Mouse (Mus musculus): Measurements from ENCODE around the gene AC124108.1.

The AC124108.1 gene

DNA sequence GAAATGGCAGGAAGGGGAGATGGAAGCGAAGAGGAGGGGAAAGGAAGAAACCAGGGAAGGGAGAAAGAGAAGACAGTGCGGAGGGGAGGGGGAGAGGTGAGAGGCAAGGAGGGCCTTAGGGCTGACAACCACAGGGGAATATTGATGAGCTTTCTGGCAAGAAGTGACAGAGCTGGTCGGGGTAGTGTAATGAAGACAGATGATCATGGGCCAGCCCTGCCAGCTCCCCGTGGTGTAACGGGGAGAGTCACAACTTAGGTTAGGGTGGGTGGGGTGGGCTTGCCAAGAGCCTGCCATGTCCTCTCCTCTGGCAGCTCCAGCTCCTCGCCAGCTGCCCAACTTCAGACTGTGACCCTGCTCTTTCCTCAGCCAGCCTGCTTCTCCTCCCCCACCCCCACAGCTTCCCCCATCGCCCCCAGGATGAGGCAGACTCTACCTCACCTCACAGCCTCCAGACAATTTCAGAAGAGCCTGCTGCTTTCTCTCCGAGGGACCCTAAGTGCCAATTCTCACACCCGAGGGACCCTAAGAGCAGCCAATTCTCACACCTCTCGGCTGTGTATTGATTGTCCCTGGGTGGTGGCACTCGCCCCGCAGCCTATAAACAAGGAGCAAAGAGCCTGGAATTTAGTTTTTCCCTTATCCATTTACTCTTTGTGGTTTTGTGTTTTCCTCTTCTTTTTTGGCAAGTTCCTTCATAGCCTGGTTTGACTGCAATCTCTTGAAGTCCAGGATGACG is 26.3 kb upstream of the AC124108.1 start:
- no peak for DNase-seq (ENCODE audit: low spot score in 2 of 2)

DNA sequence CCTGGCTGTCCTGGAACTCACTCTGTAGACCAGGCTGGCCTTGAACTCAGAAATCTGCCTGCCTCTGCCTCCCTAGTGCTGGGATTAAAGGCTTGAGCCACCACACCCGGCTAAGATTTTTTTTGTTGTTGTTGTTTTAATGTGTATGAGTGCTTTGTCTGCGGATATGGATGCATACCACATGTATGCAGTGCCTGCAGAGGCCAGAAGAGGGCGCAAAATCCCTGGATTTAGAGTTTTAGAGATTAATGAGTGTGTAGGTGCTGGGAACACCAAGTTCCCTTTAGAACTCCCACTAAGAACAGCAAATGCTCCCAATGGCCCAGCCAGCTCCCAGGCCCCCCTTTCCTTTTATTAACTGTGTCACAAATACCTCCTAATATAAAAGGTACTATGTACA is 25.4 kb upstream of the AC124108.1 start:
- no peak for DNase-seq (ENCODE audit: low spot score in 2 of 2)

DNA sequence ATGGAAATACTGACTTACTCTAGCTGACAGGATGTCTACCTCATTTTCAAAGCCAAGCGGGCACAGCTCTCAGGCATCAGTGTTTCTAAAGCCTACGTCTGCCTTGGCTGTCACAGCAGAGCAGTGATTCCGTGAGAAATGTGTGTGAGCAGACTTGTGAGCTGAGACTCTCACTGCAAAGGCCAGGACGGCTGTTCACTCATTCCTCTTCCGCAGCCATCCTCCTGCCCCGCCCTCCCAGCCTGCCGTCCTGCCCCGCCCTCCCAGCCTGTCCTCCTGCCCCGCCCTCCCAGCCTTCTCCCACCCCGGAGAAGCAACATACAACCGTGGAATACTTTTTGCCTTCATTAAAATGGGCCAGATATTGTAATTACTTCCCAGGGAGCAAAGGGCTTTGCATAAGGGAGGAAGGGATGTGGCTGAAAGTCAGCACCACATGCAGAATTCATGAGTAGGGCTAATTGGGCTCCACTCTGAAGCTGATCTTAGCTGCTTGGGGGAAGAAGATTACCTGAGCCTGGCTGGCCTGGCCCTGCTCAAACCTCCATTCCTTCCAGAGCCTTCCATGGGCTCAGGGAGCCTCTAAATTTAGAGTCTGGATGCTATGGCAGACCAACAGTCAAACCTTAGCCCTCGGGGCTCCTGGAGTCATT is 23.0 kb upstream of the AC124108.1 start:
- DNase-seq (ENCODE audit: low spot score in 2 of 2) = no peak

GRCm38 (mm10) chr1:132170698-132171097 is 20.6 kb upstream of the AC124108.1 start:
- no peak for DNase-seq (ENCODE audit: low spot score in 2 of 2)

GRCm38 (mm10) chr1:132171619-132172018 is 19.6 kb upstream of the AC124108.1 start:
- no peak for DNase-seq (ENCODE audit: low spot score in 2 of 2)

- no peak for DNase-seq (ENCODE audit: low spot score in 2 of 2)
These were observed 5.0 kb upstream of the AC124108.1 start for GRCm38 (mm10) chr1:132186303-132186702.

DNA sequence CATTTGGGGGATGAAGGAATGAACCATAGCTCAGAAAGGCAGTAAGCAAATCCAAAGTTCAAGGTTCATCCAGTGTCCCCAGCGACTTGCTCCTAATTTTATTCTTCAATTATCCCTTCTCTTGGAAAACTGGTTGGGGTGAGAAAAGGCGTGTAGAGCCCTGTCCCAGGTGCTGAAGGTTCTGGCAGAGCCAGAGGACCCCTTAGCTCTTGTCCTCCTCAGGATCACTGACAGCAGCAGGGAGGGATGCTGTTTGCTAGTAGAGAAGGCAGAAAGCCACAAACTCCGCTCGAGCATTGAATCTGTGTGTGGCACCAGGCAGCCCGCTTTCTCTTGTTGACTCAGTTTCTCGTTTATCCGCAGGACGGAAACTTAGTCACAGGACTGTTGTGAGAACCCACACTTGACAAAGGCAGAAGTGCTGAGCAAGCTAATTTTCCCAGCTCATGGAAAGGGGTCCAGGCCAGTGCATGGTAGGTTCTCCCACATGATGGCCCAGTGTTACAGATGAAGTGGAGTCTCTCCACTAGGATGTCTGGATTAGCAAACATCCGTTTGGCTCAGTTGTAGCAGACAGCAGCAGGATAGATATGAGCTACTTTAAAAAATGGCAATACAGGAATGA is 2.7 kb upstream of the AC124108.1 start:
- DNase-seq (ENCODE audit: low spot score in 2 of 2) = no peak

- no peak for DNase-seq (ENCODE audit: low spot score in 2 of 2)
These were observed 2.0 kb upstream of the AC124108.1 start for GRCm38 (mm10) chr1:132189231-132189630.

DNA sequence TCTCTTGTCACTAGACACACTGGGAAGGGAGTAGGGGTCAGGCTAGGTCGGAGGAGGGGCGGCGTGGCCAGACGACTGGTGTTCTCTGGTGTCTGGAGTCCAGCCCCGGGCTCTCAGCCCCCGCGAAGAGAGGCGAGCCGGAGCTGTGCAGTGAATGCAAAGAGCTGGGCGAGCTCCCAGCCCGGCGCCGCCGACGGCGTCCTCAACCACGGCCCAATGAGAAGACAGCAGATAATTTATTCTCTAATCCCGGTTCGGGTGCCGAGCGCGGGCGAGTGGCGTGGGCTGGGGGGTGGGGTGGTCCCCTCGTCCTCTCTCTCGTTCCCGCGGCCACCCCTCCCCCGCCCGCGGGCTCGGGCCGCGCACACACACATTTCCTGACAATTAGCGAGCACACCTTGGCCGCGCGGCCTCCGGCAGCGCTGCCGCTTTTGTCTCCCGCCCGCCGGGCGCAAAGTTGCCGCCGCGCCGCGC is 1.2 kb upstream of the AC124108.1 start:
- DNase-seq (ENCODE audit: low spot score in 2 of 2) = peak in 1 of 2 experiments; percentile 60

GRCm38 (mm10) chr1:132190621-132191092 is 600 bp upstream of the AC124108.1 start:
- DNase-seq (ENCODE audit: low spot score in 2 of 2) = peak in 1 of 2 experiments; percentile 25

- peak in 1 of 2 experiments; percentile 36 for DNase-seq (ENCODE audit: low spot score in 2 of 2)
These were observed 776 bp downstream of the AC124108.1 start for GRCm38 (mm10) chr1:132191786-132192680.

- no peak for DNase-seq (ENCODE audit: low spot score in 2 of 2)
These were observed 2.5 kb downstream of the AC124108.1 start for GRCm38 (mm10) chr1:132193806-132194205.

DNA sequence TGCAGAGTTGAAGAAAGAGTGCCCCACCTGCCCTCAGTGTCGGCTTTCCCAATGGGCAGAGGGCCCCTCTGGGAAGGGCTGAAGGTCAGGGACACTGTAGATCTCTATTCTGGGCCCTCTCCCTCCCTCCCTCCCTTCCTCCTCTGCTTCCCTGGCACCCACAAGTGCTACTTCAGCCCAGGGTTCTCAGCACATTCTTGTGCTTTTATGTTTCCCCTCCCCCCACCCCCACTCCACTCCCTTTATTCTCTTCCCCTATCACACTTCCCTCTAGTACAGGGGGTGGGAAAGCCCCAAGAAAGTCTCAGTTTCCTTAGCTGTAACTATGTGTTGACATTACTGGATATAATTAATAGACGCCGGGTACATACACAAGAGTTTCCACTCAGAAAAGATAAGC is 3.4 kb downstream of the AC124108.1 start:
- DNase-seq (ENCODE audit: low spot score in 2 of 2) = no peak

GRCm38 (mm10) chr1:132195100-132195499 is 3.8 kb downstream of the AC124108.1 start:
- no peak for DNase-seq (ENCODE audit: low spot score in 2 of 2)

- no peak for DNase-seq (ENCODE audit: low spot score in 2 of 2)
These were observed 4.4 kb downstream of the AC124108.1 start for GRCm38 (mm10) chr1:132195681-132196080.

DNA sequence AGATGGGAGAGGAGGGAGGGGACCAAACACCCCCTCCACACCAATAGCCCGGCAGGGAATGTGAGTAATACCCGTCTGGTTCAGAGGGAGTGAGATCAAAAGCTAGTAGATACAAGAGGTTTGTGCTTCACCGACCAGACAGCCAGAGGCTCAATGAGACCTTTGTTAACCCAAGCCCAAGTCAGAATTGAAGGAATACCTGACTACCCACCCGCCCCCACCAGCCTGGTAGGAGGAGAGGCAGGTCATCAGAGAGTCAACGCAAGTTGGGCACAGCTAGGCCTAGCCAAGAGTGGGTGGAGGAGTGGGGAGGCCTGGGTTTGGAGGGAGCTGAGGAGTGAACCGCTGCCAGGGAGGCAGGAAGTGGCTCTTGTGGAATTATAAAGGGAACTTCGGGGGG is 5.1 kb downstream of the AC124108.1 start:
- DNase-seq (ENCODE audit: low spot score in 2 of 2) = no peak

GRCm38 (mm10) chr1:132197666-132198065 is 6.4 kb downstream of the AC124108.1 start:
- DNase-seq (ENCODE audit: low spot score in 2 of 2) = no peak

DNA sequence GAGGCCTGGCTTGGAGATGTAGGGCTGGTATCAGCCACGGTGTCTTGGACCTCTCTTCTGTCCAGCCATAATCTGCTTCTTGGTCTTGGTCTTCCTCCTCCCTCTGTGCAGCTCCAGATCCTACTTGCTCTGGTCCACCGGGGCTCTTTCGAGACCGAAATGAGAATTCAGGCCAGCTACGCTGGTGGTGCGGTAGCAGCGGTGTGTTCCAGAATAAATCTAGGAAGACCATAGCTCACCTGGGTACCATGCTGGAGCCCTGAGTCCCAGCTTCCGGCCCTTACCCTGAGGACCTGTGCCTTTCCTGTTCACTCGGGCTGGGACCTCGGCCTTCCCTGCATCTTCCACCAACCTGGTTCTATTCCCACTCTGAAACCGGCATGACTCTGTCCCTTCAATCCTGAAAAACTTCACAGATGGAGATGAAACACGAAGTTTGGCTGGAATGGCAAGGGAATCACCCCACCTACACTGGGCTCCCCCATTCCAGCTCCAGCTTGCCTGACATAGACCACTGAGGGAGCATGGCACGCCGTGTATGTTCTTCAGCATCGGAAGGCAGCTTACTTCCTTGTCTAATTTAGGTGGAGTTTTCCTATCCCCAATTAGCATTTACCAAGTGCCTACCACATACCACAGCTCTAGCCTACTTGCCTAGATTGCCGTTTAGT is 7.3 kb downstream of the AC124108.1 start:
- no peak for DNase-seq (ENCODE audit: low spot score in 2 of 2)

DNA sequence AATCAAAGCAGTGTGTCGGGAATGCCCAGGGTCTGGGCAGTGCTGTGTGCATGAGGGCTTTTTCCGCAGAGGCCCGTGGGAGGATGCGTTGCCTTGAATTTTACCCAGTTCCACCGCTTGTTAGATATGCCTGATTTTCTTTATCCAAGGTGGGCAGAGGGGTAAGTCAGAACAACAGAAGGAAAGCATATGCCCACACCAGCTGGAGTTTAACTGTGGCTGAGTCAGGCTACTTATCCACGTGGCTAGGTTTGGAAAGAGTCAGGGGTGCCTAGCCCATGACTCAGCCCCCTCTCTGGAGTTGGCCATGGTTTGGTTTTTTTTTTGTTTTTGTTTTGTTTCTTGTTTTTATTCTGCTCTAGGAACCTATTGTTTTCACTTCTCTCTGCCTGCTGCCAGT is 8.0 kb downstream of the AC124108.1 start:
- DNase-seq (ENCODE audit: low spot score in 2 of 2) = no peak

DNA sequence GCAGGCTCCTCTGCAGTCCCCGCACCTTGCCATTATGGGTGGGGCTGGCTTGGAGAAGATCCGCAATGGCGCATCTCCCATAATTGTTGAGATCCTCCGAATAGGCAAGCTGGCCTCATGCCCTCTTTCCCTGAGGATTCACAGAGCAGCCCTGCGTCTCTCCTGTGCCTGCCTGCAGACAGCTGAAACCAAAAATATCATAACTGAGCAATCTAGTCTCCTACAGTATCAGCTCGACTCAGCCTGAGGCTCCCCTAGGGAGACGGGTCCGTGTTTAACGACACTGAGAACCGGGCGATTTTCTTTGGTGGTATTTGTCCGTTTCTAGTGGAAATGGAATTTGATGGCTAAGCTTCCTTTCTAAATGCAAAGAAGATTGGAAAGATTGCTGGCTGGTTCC is 8.7 kb downstream of the AC124108.1 start:
- DNase-seq (ENCODE audit: low spot score in 2 of 2) = peak in 1 of 2 experiments; percentile 31

All from frontal cortex, postnatal 10 days (tissue).